Mouse (Mus musculus) forebrain, embryonic 16.5 days (tissue): Measurements from ENCODE around the gene Gm20822. TPM values are rescaled to one million over a fixed set of nuclear protein-coding genes. Genes with fewer than 3 reads are reported as not detected.
"Not testable (repeated sequence)": the region's sequence is repeated elsewhere in the genome, so short reads cannot be mapped to it uniquely, and the experiment has no call there.

ENCODE experiments used
- ATAC-seq: fragments of 200-750 bp; cut with Nextera tagmentation; 2 replicates; pipeline ENCODE4 v1.8.0; 2017; ENCODE audit warnings: mild to moderate bottlenecking, moderate library complexity
- H3K27ac ChIP-seq: fragments of 300-500 bp; sonication (generic); 2 replicates; pipeline ENCODE4 v1.5.1; 2014; ENCODE audit warnings: low read length, control low read depth
- H3K27me3 ChIP-seq: fragments of 300-500 bp; sonication (generic); replicated peaks from 2 replicates; pipeline ENCODE4 v1.6.1; 2014; ENCODE audit warnings: low read length; ENCODE audit not compliant: control insufficient read depth, insufficient read depth
- H3K36me3 ChIP-seq: fragments of 300-500 bp; sonication (generic); 2 replicates; pipeline ENCODE4 v1.6.1; 2014; ENCODE audit not compliant: control insufficient read depth, insufficient read depth
- H3K4me1 ChIP-seq: fragments of 300-500 bp; sonication (generic); replicated peaks from 2 replicates; pipeline ENCODE4 v1.6.1; 2014; ENCODE audit warnings: low read length; ENCODE audit not compliant: control insufficient read depth, insufficient read depth
- H3K4me2 ChIP-seq: fragments of 300-500 bp; sonication (generic); 2 replicates; pipeline ENCODE4 v1.6.1; 2014; ENCODE audit warnings: mild to moderate bottlenecking, low read length, control low read depth
- H3K4me3 ChIP-seq: fragments of 300-500 bp; sonication (generic); replicated peaks from 2 replicates; pipeline ENCODE4 v1.5.1; 2014; ENCODE audit warnings: mild to moderate bottlenecking, low read length, control low read depth
- H3K9ac ChIP-seq: fragments of 300-500 bp; sonication (generic); replicated peaks from 2 replicates; pipeline ENCODE4 v1.6.1; 2014; ENCODE audit warnings: low read depth, low read length, control low read depth
- H3K9me3 ChIP-seq: fragments of 300-500 bp; sonication (generic); 2 replicates; pipeline ENCODE4 v1.6.1; 2016; ENCODE audit warnings: low read length; ENCODE audit not compliant: control insufficient read depth
- WGBS: fragments of 180-500 bp; shearing (Covaris S2); extraction: QIAGEN DNeasy Blood & Tissue Kit; methylation state at CpG from one replicate; pipeline ENCODE4 v1.1.7; 2014; 5-methylcytosine and 5-hydroxymethylcytosine counted together
- polyA plus RNA-seq: library from polyadenylated mRNA; unstranded; fragments of >200 nt; fragmentation: Nextera tagmentation; extraction: Ambion mirVana; gene quantifications from 2 replicates; pipeline ENCODE4 v1.2.1, GENCODE M21; 2015

Gene Gm20822
- polyA plus RNA-seq, result not detected in 2 replicates

- H3K36me3 ChIP-seq, H3K4me1 ChIP-seq, H3K4me3 ChIP-seq, H3K27ac ChIP-seq, H3K9me3 ChIP-seq, H3K9ac ChIP-seq, ATAC-seq, H3K4me2 ChIP-seq, H3K27me3 ChIP-seq: not testable (repeated sequence)
- no CpG with 5 or more reads among the region's 3 CpGs for WGBS
Observed at GRCm38 (mm10) chrY:15884671-15885070, at the start of gene Gm20822. Gene Gm20822 (minus strand): TSS chrY:15884771.
